ENCODE assay signal across 30 mouse cellular contexts in genomic region chr3:9604941-9605340, GRCm38 (mm10). TPM values are rescaled to one million over a fixed set of nuclear protein-coding genes. Genes with fewer than 3 reads are reported as not detected.
DNase-seq lines count a peak whose midpoint lies in the region; ATAC-seq and TF ChIP-seq lines count a peak whose summit lies in the region.
"Had no signal": no experiment of that assay in that cellular context is flagged by ENCODE, and none has a peak within 500 bp of the region (broad histone marks: within the 10 kb centered on the region; RNA-seq: fewer than 3 reads in every experiment).

No protein-coding gene starts in this region.

- H3K9ac ChIP-seq in kidney, embryonic 15.5 days = no peak overlapping the region
- no peak overlapping the region for H3K9ac ChIP-seq in kidney, embryonic 16.5 days (replicated peaks; ENCODE audit: low read length)
- H3K9ac ChIP-seq in kidney, embryonic 14.5 days (ENCODE audit: low read depth, low read length) = no peak overlapping the region
- H3K9ac ChIP-seq in kidney, postnatal 0 days (ENCODE audit: low read depth, low read length) = no peak overlapping the region
- H3K9ac ChIP-seq: embryonic facial prominence, embryonic 13.5 days; forebrain, embryonic 13.5 days; heart, embryonic 13.5 days; hindbrain, embryonic 14.5 days had no signal

- no peak for ATAC-seq in kidney, embryonic 15.5 days (replicated peaks; ENCODE audit: low FRiP score)
- ATAC-seq in kidney, embryonic 16.5 days (ENCODE audit: low FRiP score, low TSS enrichment) = no peak
- ATAC-seq in kidney, embryonic 14.5 days (ENCODE audit: low FRiP score, low TSS enrichment) = no peak
- no peak for ATAC-seq in kidney, postnatal 0 days (replicated peaks; ENCODE audit: low FRiP score, low read depth)
- ATAC-seq: forebrain, embryonic 13.5 days; forebrain, embryonic 16.5 days; hindbrain, postnatal 0 days had no signal

- 59% methylated on average over 7 of the region's 7 CpGs for WGBS in kidney, embryonic 15.5 days
- WGBS in kidney, embryonic 16.5 days = 63% methylated on average over 7 of the region's 7 CpGs
- 67% methylated on average over 7 of the region's 7 CpGs for WGBS in kidney, embryonic 14.5 days
- WGBS in kidney, postnatal 0 days = 54% methylated on average over 7 of the region's 7 CpGs

- no peak overlapping the region for H3K27ac ChIP-seq in kidney, embryonic 15.5 days
- peak overlapping the region; percentile 37; the same call in 1 of the 2 replicates for H3K27ac ChIP-seq in kidney, embryonic 16.5 days (ENCODE audit: low read length)
- H3K27ac ChIP-seq in kidney, embryonic 14.5 days (ENCODE audit: low read depth, low read length) = no peak overlapping the region
- peak overlapping the region; percentile 73 for H3K27ac ChIP-seq in kidney, postnatal 0 days
- H3K27ac ChIP-seq: embryonic facial prominence, embryonic 10.5 days; embryonic facial prominence, embryonic 13.5 days; forebrain, embryonic 10.5 days; forebrain, embryonic 13.5 days; heart, adult 2 months; heart, embryonic 10.5 days; heart, embryonic 13.5 days; hindbrain, embryonic 14.5 days; hindbrain, postnatal 0 days had no signal

- H3K36me3 ChIP-seq in kidney, embryonic 15.5 days = no peaks in the 10 kb centered on the region
- H3K36me3 ChIP-seq in kidney, embryonic 16.5 days (ENCODE audit: insufficient read depth, low read length) = no peaks in the 10 kb centered on the region
- no peaks in the 10 kb centered on the region; the same call in 1 of the 2 replicates for H3K36me3 ChIP-seq in kidney, embryonic 14.5 days (ENCODE audit: control insufficient read depth, insufficient read depth, low read length)
- no peaks in the 10 kb centered on the region for H3K36me3 ChIP-seq in kidney, postnatal 0 days (ENCODE audit: insufficient read depth, low read length)
- H3K36me3 ChIP-seq: embryonic facial prominence, embryonic 10.5 days; embryonic facial prominence, embryonic 13.5 days; forebrain, embryonic 10.5 days; heart, embryonic 10.5 days; heart, embryonic 13.5 days had no signal

- H3K27me3 ChIP-seq in kidney, embryonic 15.5 days = no peaks in the 10 kb centered on the region
- no peaks in the 10 kb centered on the region for H3K27me3 ChIP-seq in kidney, embryonic 16.5 days (ENCODE audit: insufficient read depth, low read length)
- no peaks in the 10 kb centered on the region for H3K27me3 ChIP-seq in kidney, embryonic 14.5 days (ENCODE audit: control insufficient read depth, insufficient read depth, low read length)
- no peaks in the 10 kb centered on the region for H3K27me3 ChIP-seq in kidney, postnatal 0 days (ENCODE audit: insufficient read depth, low read length)
- H3K27me3 ChIP-seq: CH12.LX; embryonic facial prominence, embryonic 13.5 days; heart, embryonic 13.5 days had no signal

- H3K4me3 ChIP-seq in kidney, embryonic 15.5 days (replicated peaks) = no peak overlapping the region
- no peak overlapping the region for H3K4me3 ChIP-seq in kidney, embryonic 16.5 days (ENCODE audit: low read length)
- H3K4me3 ChIP-seq in kidney, embryonic 14.5 days (ENCODE audit: low read length) = no peak overlapping the region
- no peak overlapping the region for H3K4me3 ChIP-seq in kidney, postnatal 0 days (replicated peaks; ENCODE audit: low read depth, low read length)
- H3K4me3 ChIP-seq: embryonic facial prominence, embryonic 10.5 days; embryonic facial prominence, embryonic 13.5 days; erythroblast, embryonic 14.5 days; forebrain, embryonic 10.5 days; forebrain, embryonic 13.5 days; heart, adult 2 months; heart, embryonic 10.5 days; heart, embryonic 13.5 days had no signal

- no peak for TF ChIP-seq CTCF in kidney, postnatal 0 days (IDR thresholded peaks at IDR 0.05; ENCODE audit: low read depth)

- H3K4me2 ChIP-seq in kidney, embryonic 15.5 days = no peak overlapping the region
- H3K4me2 ChIP-seq in kidney, embryonic 16.5 days (replicated peaks; ENCODE audit: low read depth, low read length) = no peak overlapping the region
- H3K4me2 ChIP-seq in kidney, embryonic 14.5 days (replicated peaks; ENCODE audit: low read depth, low read length) = no peak overlapping the region
- no peak overlapping the region for H3K4me2 ChIP-seq in kidney, postnatal 0 days (ENCODE audit: low read length)
- H3K4me2 ChIP-seq: embryonic facial prominence, embryonic 13.5 days; forebrain, embryonic 13.5 days; heart, embryonic 13.5 days; hindbrain, embryonic 14.5 days had no signal

- peak; percentile 17 for DNase-seq in kidney, adult 18-20 months
- DNase-seq in kidney, postnatal 0 days (ENCODE audit: low spot score) = no peak
- no peak for DNase-seq in c-Kit-positive CD71-positive TER-119-positive erythroid progenitor cells, embryonic 14.5 days (ENCODE audit: low spot score)
- DNase-seq: adrenal gland, adult 2 months; adrenal gland, postnatal 14 days; B cell, adult 2 months; cerebellum, adult 11-12 months; cerebellum, adult 8-10 months; cerebellum, postnatal 10 days; cerebellum, postnatal 36 days; embryo, embryonic 11 days; gastrocnemius, postnatal 10 days; gastrocnemius, postnatal 36 days; heart, adult 2 months; heart, postnatal 14 days; heart, postnatal 4 days had no signal

- H3K4me1 ChIP-seq in kidney, embryonic 15.5 days = peaks cover 57% of the 10 kb centered on the region
- H3K4me1 ChIP-seq in kidney, embryonic 16.5 days (ENCODE audit: insufficient read depth, low read length) = peaks cover 48% of the 10 kb centered on the region
- H3K4me1 ChIP-seq in kidney, embryonic 14.5 days (ENCODE audit: control insufficient read depth, insufficient read depth, low read length) = peaks cover 31% of the 10 kb centered on the region
- peaks cover 28% of the 10 kb centered on the region for H3K4me1 ChIP-seq in kidney, postnatal 0 days (replicated peaks; ENCODE audit: insufficient read depth, low read length)

- no peaks in the 10 kb centered on the region for H3K9me3 ChIP-seq in kidney, embryonic 15.5 days (replicated peaks)
- H3K9me3 ChIP-seq in kidney, embryonic 16.5 days (ENCODE audit: low read length) = no peaks in the 10 kb centered on the region
- H3K9me3 ChIP-seq in kidney, embryonic 14.5 days (ENCODE audit: control insufficient read depth, low read length) = no peaks in the 10 kb centered on the region
- H3K9me3 ChIP-seq in kidney, postnatal 0 days (replicated peaks; ENCODE audit: low read length) = no peaks in the 10 kb centered on the region
- H3K9me3 ChIP-seq: embryonic facial prominence, embryonic 10.5 days; embryonic facial prominence, embryonic 13.5 days; forebrain, embryonic 10.5 days; forebrain, embryonic 13.5 days; heart, embryonic 10.5 days; heart, embryonic 13.5 days had no signal

RNA-seq across cellular contexts. Expression of gene Zfp704, which starts 4.9 kb away (rescaled TPM):
- 11.0 and 12.1 TPM in 2 replicates for polyA plus RNA-seq in kidney, embryonic 15.5 days (2015; fragmentation: Nextera tagmentation; extraction: Ambion mirVana)
- polyA plus RNA-seq in kidney, embryonic 16.5 days (2015; fragmentation: Nextera tagmentation; extraction: Ambion mirVana) = 11.4 and 13.1 TPM in 2 replicates
- 11.7 and 14.8 TPM in 2 replicates for polyA plus RNA-seq in kidney, embryonic 14.5 days (2014; fragmentation: Nextera tagmentation; extraction: Ambion mirVana)
- 7.9 and 8.6 TPM in 2 replicates for polyA plus RNA-seq in kidney, postnatal 0 days (2015; fragmentation: Nextera tagmentation; extraction: Ambion mirVana)

Comparison
In these comparisons a context has a peak if more than half of its experiments do, and no peak if none do; other contexts are left out.
1. H3K27ac ChIP-seq: peak in kidney, embryonic 16.5 days (single experiment) and kidney, postnatal 0 days (single experiment); none in kidney, embryonic 15.5 days (single experiment) and kidney, embryonic 14.5 days (single experiment).